10 mouse cellular contexts compared by ENCODE assay signal in genomic region chr1:150307599-150307998, GRCm38 (mm10). TPM values are rescaled to one million over a fixed set of nuclear protein-coding genes. Genes with fewer than 3 reads are reported as not detected.
DNase-seq lines count a peak whose midpoint lies in the region; ATAC-seq and TF ChIP-seq lines count a peak whose summit lies in the region.
"Had no signal": no experiment of that assay in that cellular context is flagged by ENCODE, and none has a peak within 500 bp of the region (broad histone marks: within the 10 kb centered on the region; RNA-seq: fewer than 3 reads in every experiment).

No protein-coding gene starts in this region.

- WGBS in heart, adult 2 months = 46% methylated on average over 1 of the region's 1 CpGs
- WGBS in forebrain, embryonic 16.5 days = 50% methylated on average over 1 of the region's 1 CpGs
- WGBS in midbrain, embryonic 14.5 days = 71% methylated on average over 1 of the region's 1 CpGs

- intact Hi-C loops in heart, adult 2 months (cut with DNase I) = no loop called here

- H3K9ac ChIP-seq in heart, adult 2 months (ENCODE audit: low read depth, low read length) = no peak overlapping the region
- H3K9ac ChIP-seq in forebrain, embryonic 16.5 days (replicated peaks; ENCODE audit: low read depth, low read length) = no peak overlapping the region
- no peak overlapping the region for H3K9ac ChIP-seq in midbrain, embryonic 14.5 days (replicated peaks; ENCODE audit: low read length)
- H3K9ac ChIP-seq: hindbrain, embryonic 15.5 days had no signal

- peak; percentile 70 for TF ChIP-seq CTCF in heart, adult 2 months (IDR thresholded peaks at IDR 0.05)

- H3K79me2 ChIP-seq in heart, adult 2 months (replicated peaks; ENCODE audit: control insufficient read depth, insufficient read depth, low read length) = no peaks in the 10 kb centered on the region

- no peak overlapping the region for H3K4me3 ChIP-seq in heart, adult 2 months
- no peak overlapping the region for H3K4me3 ChIP-seq in forebrain, embryonic 16.5 days (replicated peaks; ENCODE audit: low read length)
- no peak overlapping the region for H3K4me3 ChIP-seq in midbrain, embryonic 14.5 days (replicated peaks; ENCODE audit: low read depth, low read length)
- H3K4me3 ChIP-seq: hindbrain, embryonic 15.5 days had no signal

- ATAC-seq in forebrain, embryonic 16.5 days = 0 out of 2 replicates have a peak, but pooled peaks have one; percentile 36
- ATAC-seq in midbrain, embryonic 14.5 days (ENCODE audit: low FRiP score, low TSS enrichment) = no peak
- no peak; the same call in 1 of the 2 replicates for ATAC-seq in erythroid progenitor cell, adult 5-6 weeks (replicated peaks; ENCODE audit: low FRiP score, poor library complexity, severe bottlenecking)

- no peak for TF ChIP-seq POLR2A in heart, adult 2 months (IDR thresholded peaks at IDR 0.05; ENCODE audit: insufficient read depth, low read depth, low read length)

- H3K36me3 ChIP-seq in heart, adult 2 months (ENCODE audit: control insufficient read depth, insufficient read depth, low read length) = no peaks in the 10 kb centered on the region
- no peaks in the 10 kb centered on the region for H3K36me3 ChIP-seq in forebrain, embryonic 16.5 days (ENCODE audit: control insufficient read depth, insufficient read depth)
- no peaks in the 10 kb centered on the region for H3K36me3 ChIP-seq in midbrain, embryonic 14.5 days (ENCODE audit: control insufficient read depth, insufficient read depth, low read length)
- H3K36me3 ChIP-seq: hindbrain, embryonic 15.5 days had no signal

- no peak for TF ChIP-seq EP300 in heart, adult 2 months (IDR thresholded peaks at IDR 0.05; ENCODE audit: insufficient read depth, low read depth, low read length)

- H3K4me1 ChIP-seq in heart, adult 2 months (ENCODE audit: control insufficient read depth, insufficient read depth, low read length) = no peaks in the 10 kb centered on the region
- no peaks in the 10 kb centered on the region for H3K4me1 ChIP-seq in forebrain, embryonic 16.5 days (replicated peaks; ENCODE audit: control insufficient read depth, insufficient read depth, low read length)
- no peaks in the 10 kb centered on the region for H3K4me1 ChIP-seq in midbrain, embryonic 14.5 days (ENCODE audit: control insufficient read depth, insufficient read depth, low read length)
- H3K4me1 ChIP-seq: hindbrain, embryonic 15.5 days had no signal

- no peak overlapping the region for H3K4me2 ChIP-seq in forebrain, embryonic 16.5 days (ENCODE audit: low read length)
- H3K4me2 ChIP-seq in midbrain, embryonic 14.5 days (ENCODE audit: low read length) = no peak overlapping the region
- H3K4me2 ChIP-seq: hindbrain, embryonic 15.5 days had no signal

- no peak overlapping the region for H3K27ac ChIP-seq in heart, adult 2 months
- no peak overlapping the region for H3K27ac ChIP-seq in forebrain, embryonic 16.5 days (ENCODE audit: low read length)
- H3K27ac ChIP-seq in midbrain, embryonic 14.5 days (replicated peaks; ENCODE audit: low read depth, low read length) = no peak overlapping the region
- H3K27ac ChIP-seq: hindbrain, embryonic 15.5 days had no signal

- no peak for DNase-seq in heart, adult 2 months
- no peak for DNase-seq in heart, adult 9 months (ENCODE audit: low spot score in 2 of 2)
- DNase-seq in right cerebral cortex, adult 18-20 months = peak; percentile 8
- no peak for DNase-seq in right cerebral cortex, postnatal 36 days (ENCODE audit: low spot score in 2 of 2)
- DNase-seq in midbrain, embryonic 14.5 days = peak; percentile 60
- DNase-seq in cerebellum, postnatal 4 days (ENCODE audit: low spot score in 2 of 2) = no peak

- no peaks in the 10 kb centered on the region for H3K27me3 ChIP-seq in heart, adult 2 months (ENCODE audit: control insufficient read depth, insufficient read depth, low read length)
- H3K27me3 ChIP-seq in forebrain, embryonic 16.5 days (replicated peaks; ENCODE audit: control insufficient read depth, insufficient read depth, low read length) = no peaks in the 10 kb centered on the region
- no peaks in the 10 kb centered on the region for H3K27me3 ChIP-seq in midbrain, embryonic 14.5 days (ENCODE audit: control insufficient read depth, insufficient read depth, low read length)
- H3K27me3 ChIP-seq: hindbrain, embryonic 15.5 days had no signal

- H3K9me3 ChIP-seq in forebrain, embryonic 16.5 days (ENCODE audit: control insufficient read depth, low read length) = no peaks in the 10 kb centered on the region
- H3K9me3 ChIP-seq in midbrain, embryonic 14.5 days (ENCODE audit: control insufficient read depth, low read length) = no peaks in the 10 kb centered on the region
- H3K9me3 ChIP-seq: hindbrain, embryonic 15.5 days had no signal

RNA-seq across cellular contexts. Expression of gene Pdc, which starts 11.6 kb away (rescaled TPM):
- total RNA-seq in heart, adult 2 months (2021) = not detected
- polyA plus RNA-seq in heart, adult 2 months (2012; rRNA removed) = not detected in 2 replicates
- not detected in 2 replicates for polyA plus RNA-seq in forebrain, embryonic 16.5 days (2015; fragmentation: Nextera tagmentation; extraction: Ambion mirVana)
- 0.17 TPM in 1 of 2 replicates, not detected in the other for polyA plus RNA-seq in midbrain, embryonic 14.5 days (2014; fragmentation: Nextera tagmentation; extraction: Ambion mirVana)
- total RNA-seq in erythroid progenitor cell, adult 5-6 weeks (2015; ENCODE audit: low replicate concordance) = not detected in 2 replicates
- total RNA-seq in erythroid progenitor cell, adult 5-6 weeks (2017; ENCODE audit: low replicate concordance) = not detected in 2 replicates
- total RNA-seq: adrenal gland, postnatal 36 days had no signal
- polyA plus RNA-seq: hindbrain, embryonic 15.5 days had no signal

Comparison
In these comparisons a context has a peak if more than half of its experiments do, and no peak if none do; other contexts are left out.
1. DNase-seq: peak in right cerebral cortex, adult 18-20 months (single experiment) and midbrain, embryonic 14.5 days (single experiment); none in heart, adult 2 months (0 of 2), heart, adult 9 months (0 of 2), right cerebral cortex, postnatal 36 days (0 of 2) and cerebellum, postnatal 4 days (0 of 2).